Mouse (Mus musculus) thymus, adult 2 months (tissue): ENCODE measurements around the gene Lmx1a.

Experiments used
- CTCF ChIP-seq: fragments of 200-500 bp; IDR thresholded peaks from 2 replicates; pipeline ENCODE4 v1.5.1; 2012; ENCODE audit warnings: mild to moderate bottlenecking, control low read depth, low read length, moderate library complexity, borderline replicate concordance; ENCODE audit not compliant: control insufficient read depth, poor library complexity, insufficient read depth; ENCODE audit errors: extremely low read depth
- POLR2A ChIP-seq: fragments of 200-500 bp; IDR thresholded peaks from 2 replicates; pipeline ENCODE4 v1.6.1; 2012; ENCODE audit warnings: mild to moderate bottlenecking, low read length, control low read depth, moderate library complexity; ENCODE audit not compliant: control insufficient read depth, poor library complexity, insufficient read depth; ENCODE audit errors: extremely low read depth

DNA sequence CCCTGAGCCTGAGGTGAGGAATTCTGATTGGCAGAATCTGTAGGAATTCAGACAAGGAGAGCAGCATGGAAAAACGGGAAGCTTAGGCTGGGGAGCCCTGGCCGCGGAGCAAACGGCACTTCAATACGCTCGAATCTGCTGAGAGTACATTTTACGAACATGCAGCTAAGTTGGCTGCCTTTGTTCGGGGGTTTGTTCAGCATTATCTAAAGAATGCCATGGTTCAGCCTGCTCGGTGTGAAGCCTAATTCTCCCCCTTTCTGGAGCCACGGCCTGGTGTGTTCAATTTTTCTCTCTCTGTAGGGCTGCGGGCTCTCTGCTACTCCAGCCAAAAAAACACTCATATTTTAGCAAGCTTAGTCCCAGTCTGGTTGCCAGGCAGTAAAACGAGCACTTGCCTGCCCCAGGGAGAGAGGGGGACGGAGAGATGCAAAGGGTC is 72.8 kb downstream of the Lmx1a start:
- TF ChIP-seq POLR2A (no peak), CTCF (no peak)
